Mouse (Mus musculus) left cerebral cortex, adult 8-10 months (tissue): ENCODE results near the gene Nr4a3. TPM values are rescaled to one million over a fixed set of nuclear protein-coding genes. Genes with fewer than 3 reads are reported as not detected.

ENCODE experiments used
- DNase-seq, 2 experiments: peaks; one replicate each; pipeline ENCODE4 v3.0.0; 2022; ENCODE audit warnings: low spot score in 2 of 2
- total RNA-seq, 4 experiments: library from RNA; stranded (reverse); gene quantifications; 2 replicates each; pipeline ENCODE4 v1.2.4; 2022

Gene Nr4a3
- total RNA-seq, 4 experiments from 2014 or later, result 12.4 to 17.3 (median 16.5) TPM

- DNase-seq, result no peak
Observed at GRCm38 (mm10) chr4:48050020-48050419, 5.1 kb downstream of the Nr4a3 start.

GRCm38 (mm10) chr4:48050442-48050841, 5.5 kb downstream of the Nr4a3 start:
- DNase-seq, result no peak

GRCm38 (mm10) chr4:48051086-48051673, 6.2 kb downstream of the Nr4a3 start:
- no peak for DNase-seq

GRCm38 (mm10) chr4:48051674-48052121, 6.7 kb downstream of the Nr4a3 start:
- DNase-seq, result no peak

GRCm38 (mm10) chr4:48061716-48062115, 16.8 kb downstream of the Nr4a3 start:
- no peak for DNase-seq

- DNase-seq, result no peak
Observed at GRCm38 (mm10) chr4:48064311-48064710, 19.4 kb downstream of the Nr4a3 start.

GRCm38 (mm10) chr4:48066676-48067075, 21.7 kb downstream of the Nr4a3 start:
- no peak for DNase-seq

- no peak for DNase-seq
Observed at GRCm38 (mm10) chr4:48069111-48069510, 24.2 kb downstream of the Nr4a3 start.

- no peak for DNase-seq
Observed at GRCm38 (mm10) chr4:48072006-48072405, 27.1 kb downstream of the Nr4a3 start.

- no peak for DNase-seq
Observed at GRCm38 (mm10) chr4:48073325-48073724, 28.4 kb downstream of the Nr4a3 start.

- no peak for DNase-seq
Observed at GRCm38 (mm10) chr4:48074451-48075240, 29.7 kb downstream of the Nr4a3 start.

- DNase-seq, result no peak
Observed at GRCm38 (mm10) chr4:48076693-48077471, 31.9 kb downstream of the Nr4a3 start.

- DNase-seq, result no peak
Observed at GRCm38 (mm10) chr4:48078213-48078612, 33.3 kb downstream of the Nr4a3 start.

GRCm38 (mm10) chr4:48079285-48080039, 34.5 kb downstream of the Nr4a3 start:
- DNase-seq, result no peak

GRCm38 (mm10) chr4:48083452-48083851, 38.5 kb downstream of the Nr4a3 start:
- no peak for DNase-seq

- DNase-seq, result no peak
Observed at GRCm38 (mm10) chr4:48086609-48087008, 41.7 kb downstream of the Nr4a3 start.

GRCm38 (mm10) chr4:48087497-48087896, 42.5 kb downstream of the Nr4a3 start:
- no peak for DNase-seq

- DNase-seq, result no peak
Observed at GRCm38 (mm10) chr4:48093221-48093620, 48.3 kb downstream of the Nr4a3 start.

GRCm38 (mm10) chr4:48100217-48100616, 55.3 kb downstream of the Nr4a3 start:
- no peak for DNase-seq

- DNase-seq, result no peak
Observed at GRCm38 (mm10) chr4:48101981-48102380, 57.0 kb downstream of the Nr4a3 start.

GRCm38 (mm10) chr4:48105387-48105786, 60.4 kb downstream of the Nr4a3 start:
- peak in 1 of 2 experiments; percentile 19 for DNase-seq
